Mouse (Mus musculus) megakaryocyte, embryonic 14.5 days (primary cell): ENCODE results near the gene Pfdn4.

Experiments used
- FLI1 ChIP-seq: IDR thresholded peaks from 2 replicates; pipeline ENCODE4 v1.6.1; 2012; ENCODE audit warnings: low read length, inconsistent platforms, mixed read lengths
- GATA1 ChIP-seq: IDR thresholded peaks from 3 replicates; pipeline ENCODE4 v1.6.1; 2012; ENCODE audit warnings: mixed read lengths, low read length, inconsistent platforms, borderline replicate concordance

- TF ChIP-seq GATA1 (no peak), FLI1 (no peak)
Measured at GRCm38 (mm10) chr2:170483914-170484313, 12.3 kb upstream of the Pfdn4 start.
